Mouse (Mus musculus) urinary bladder, postnatal 0 days (tissue): ENCODE results near the gene Acvr2b. TPM values are rescaled to one million over a fixed set of nuclear protein-coding genes. Genes with fewer than 3 reads are reported as not detected.

ENCODE experiments used
- polyA plus RNA-seq: library from polyadenylated mRNA; unstranded; fragments of >200 nt; fragmentation: Nextera tagmentation; extraction: Ambion mirVana; gene quantifications from 2 replicates; pipeline ENCODE4 v1.2.1, GENCODE M21; 2015

Gene Acvr2b
- 5.2 and 5.9 TPM in 2 replicates for polyA plus RNA-seq

GRCm38 (mm10) chr9:119401801-119402214, at the start of gene Acvr2b:
Acvr2b (plus strand) TSS chr9:119402118.

GRCm38 (mm10) chr9:119357331-119358057, 44.4 kb upstream of the Acvr2b start, which contains the start of gene Xylb:
Xylb (plus strand) TSS chr9:119357381.

GRCm38 (mm10) chr9:119365284-119365683, 36.6 kb upstream of the Acvr2b start, which contains the start of gene Slc22a14:
Slc22a14 (minus strand) TSS chr9:119365553.

GRCm38 (mm10) chr9:119444738-119445429, 43.0 kb downstream of the Acvr2b start, which contains the start of gene Exog:
Exog (plus strand) TSS chr9:119444943.

Other genes starting within 250 kb of the Acvr2b start
- gene Acaa1b, start 245.0 kb upstream of the Acvr2b start, polyA plus RNA-seq: 3.0 and 5.7 TPM in 2 replicates
- not detected in 2 replicates for gene Gm47289, start 243.0 kb upstream of the Acvr2b start, polyA plus RNA-seq
- gene Slc22a13, start 193.0 kb upstream of the Acvr2b start, polyA plus RNA-seq: not detected in 2 replicates
- gene Oxsr1, start 79.7 kb upstream of the Acvr2b start, polyA plus RNA-seq: 9.5 and 11.2 TPM in 2 replicates
- 91.0 and 92.1 TPM in 2 replicates for gene Acaa1a, start 62.4 kb upstream of the Acvr2b start, polyA plus RNA-seq
- 27.0 and 30.2 TPM in 2 replicates for gene Myd88, start 60.7 kb upstream of the Acvr2b start, polyA plus RNA-seq
- 0.99 and 1.2 TPM in 2 replicates for gene Xylb, start 44.7 kb upstream of the Acvr2b start, polyA plus RNA-seq
- 0.16 and 0.21 TPM in 2 replicates for gene Slc22a14, start 36.6 kb upstream of the Acvr2b start, polyA plus RNA-seq
- 6.5 and 7.3 TPM in 2 replicates for gene Exog, start 42.8 kb downstream of the Acvr2b start, polyA plus RNA-seq
- 0.10 and 0.16 TPM in 2 replicates for gene Scn5a, start 176.9 kb downstream of the Acvr2b start, polyA plus RNA-seq